Comparison of ENCODE assay signal across 10 mouse cellular contexts in genomic region chr7:19176516-19176947, GRCm38 (mm10). TPM values are rescaled to one million over a fixed set of nuclear protein-coding genes. Genes with fewer than 3 reads are reported as not detected.
DNase-seq lines count a peak whose midpoint lies in the region; ATAC-seq lines count a peak whose summit lies in the region.
"Had no signal": no experiment of that assay in that cellular context is flagged by ENCODE, and none has a peak within 500 bp of the region (broad histone marks: within the 10 kb centered on the region; RNA-seq: fewer than 3 reads in every experiment).

No protein-coding gene starts in this region.

- H3K36me3 ChIP-seq in lung, embryonic 15.5 days = no peaks in the 10 kb centered on the region
- H3K36me3 ChIP-seq in forebrain, embryonic 13.5 days (ENCODE audit: poor library complexity, severe bottlenecking) = no peaks in the 10 kb centered on the region
- no peaks in the 10 kb centered on the region for H3K36me3 ChIP-seq in intestine, embryonic 14.5 days (ENCODE audit: control insufficient read depth, insufficient read depth, low read length)
- no peaks in the 10 kb centered on the region for H3K36me3 ChIP-seq in neural tube, embryonic 12.5 days

- WGBS in lung, embryonic 15.5 days = 3% methylated on average over 21 of the region's 21 CpGs
- 2% methylated on average over 21 of the region's 21 CpGs for WGBS in forebrain, embryonic 13.5 days
- 12% methylated on average over 16 of the region's 21 CpGs for WGBS in intestine, embryonic 14.5 days
- 3% methylated on average over 21 of the region's 21 CpGs for WGBS in neural tube, embryonic 12.5 days

- peaks cover 68% of the 10 kb centered on the region for H3K27me3 ChIP-seq in lung, embryonic 15.5 days
- H3K27me3 ChIP-seq in forebrain, embryonic 13.5 days = peaks cover 55% of the 10 kb centered on the region
- H3K27me3 ChIP-seq in intestine, embryonic 14.5 days (replicated peaks; ENCODE audit: control insufficient read depth, insufficient read depth, low read length) = peaks cover 55% of the 10 kb centered on the region
- peaks cover 58% of the 10 kb centered on the region for H3K27me3 ChIP-seq in neural tube, embryonic 12.5 days (replicated peaks)

- peak overlapping the region; percentile 14; the same call in 1 of the 2 replicates for H3K4me2 ChIP-seq in lung, embryonic 15.5 days
- peak overlapping the region; percentile 72 for H3K4me2 ChIP-seq in forebrain, embryonic 13.5 days
- H3K4me2 ChIP-seq in intestine, embryonic 14.5 days (ENCODE audit: low read length) = peak overlapping the region; percentile 38
- peak overlapping the region; percentile 70 for H3K4me2 ChIP-seq in neural tube, embryonic 12.5 days (replicated peaks)

- intact Hi-C loops in left cerebral cortex, postnatal 14 days (cut with DNase I) = loop anchor here (5.0 kb wide), 2 partner anchors 36 to 121 kb away; partner anchors contain the start of gene Gpr4

- peaks cover 47% of the 10 kb centered on the region for H3K4me1 ChIP-seq in lung, embryonic 15.5 days
- H3K4me1 ChIP-seq in forebrain, embryonic 13.5 days = peaks cover 48% of the 10 kb centered on the region
- peaks cover 20% of the 10 kb centered on the region for H3K4me1 ChIP-seq in intestine, embryonic 14.5 days (replicated peaks; ENCODE audit: control insufficient read depth, insufficient read depth, low read length)
- peaks cover 43% of the 10 kb centered on the region for H3K4me1 ChIP-seq in neural tube, embryonic 12.5 days

- no peak for DNase-seq in lung, postnatal 10 days
- no peak for DNase-seq in intestine, embryonic 14.5 days (ENCODE audit: low spot score)
- no peak for DNase-seq in left cerebral cortex, postnatal 14 days (ENCODE audit: low spot score in 2 of 2)
- no peak for DNase-seq in spleen, postnatal 36 days (ENCODE audit: low spot score in 2 of 2)
- no peak for DNase-seq in adrenal gland, adult 18-20 months (ENCODE audit: low spot score in 2 of 2)
- DNase-seq: gastrocnemius, postnatal 36 days; thymus, postnatal 14 days had no signal

- no peaks in the 10 kb centered on the region for H3K9me3 ChIP-seq in lung, embryonic 15.5 days
- no peaks in the 10 kb centered on the region; the same call in 1 of the 2 replicates for H3K9me3 ChIP-seq in forebrain, embryonic 13.5 days (replicated peaks)
- H3K9me3 ChIP-seq in intestine, embryonic 14.5 days (ENCODE audit: control insufficient read depth, low read length) = 0 out of 2 replicates have a peak, but pooled peaks cover 4% of the 10 kb centered on the region
- no peaks in the 10 kb centered on the region for H3K9me3 ChIP-seq in neural tube, embryonic 12.5 days

- H3K27ac ChIP-seq in lung, embryonic 15.5 days = no peak overlapping the region
- peak overlapping the region; percentile 52 for H3K27ac ChIP-seq in forebrain, embryonic 13.5 days
- no peak overlapping the region for H3K27ac ChIP-seq in intestine, embryonic 14.5 days (ENCODE audit: low read depth)
- no peak overlapping the region; the same call in 1 of the 2 replicates for H3K27ac ChIP-seq in neural tube, embryonic 12.5 days

- no peak overlapping the region for H3K9ac ChIP-seq in lung, embryonic 15.5 days
- H3K9ac ChIP-seq in forebrain, embryonic 13.5 days = peak overlapping the region; percentile 68
- H3K9ac ChIP-seq in intestine, embryonic 14.5 days (ENCODE audit: low read length) = no peak overlapping the region
- H3K9ac ChIP-seq in neural tube, embryonic 12.5 days = peak overlapping the region; percentile 58

- no peak overlapping the region for H3K4me3 ChIP-seq in lung, embryonic 15.5 days
- peak overlapping the region; percentile 56 for H3K4me3 ChIP-seq in forebrain, embryonic 13.5 days
- peak overlapping the region; percentile 18 for H3K4me3 ChIP-seq in intestine, embryonic 14.5 days (ENCODE audit: low read depth, low read length)
- H3K4me3 ChIP-seq in neural tube, embryonic 12.5 days = peak overlapping the region; percentile 53

- ATAC-seq in lung, embryonic 15.5 days (ENCODE audit: borderline replicate concordance, extremely low read depth, low FRiP score, low TSS enrichment) = no peak
- ATAC-seq in forebrain, embryonic 13.5 days = peak; percentile 37
- no peak for ATAC-seq in intestine, embryonic 14.5 days (replicated peaks; ENCODE audit: low FRiP score, low TSS enrichment, low read depth)
- ATAC-seq in neural tube, embryonic 12.5 days (ENCODE audit: low FRiP score, low read depth) = peak; percentile 27; the same call in 1 of the 2 replicates

RNA-seq across cellular contexts. Expression of gene Eml2, which starts 0.3 kb away (rescaled TPM):
- 10.7 and 12.2 TPM in 2 replicates for polyA plus RNA-seq in lung, embryonic 15.5 days (2015; fragmentation: Nextera tagmentation; extraction: Ambion mirVana)
- polyA plus RNA-seq in forebrain, embryonic 13.5 days (2015; fragmentation: Nextera tagmentation; extraction: Ambion mirVana) = 6.4 and 7.0 TPM in 2 replicates
- polyA plus RNA-seq in intestine, embryonic 14.5 days (2014; fragmentation: Nextera tagmentation; extraction: Ambion mirVana) = 1.9 and 2.9 TPM in 2 replicates
- polyA plus RNA-seq in neural tube, embryonic 12.5 days (2016; fragmentation: Nextera tagmentation; extraction: Ambion mirVana) = 5.1 and 6.6 TPM in 2 replicates
- total RNA-seq in left cerebral cortex, postnatal 14 days (2021) = 100 to 1,000 TPM; 167 to 183 TPM
- total RNA-seq in adrenal gland, adult 18-20 months (2021) = 10 to 100 TPM; 33.9 to 43.9 TPM

RNA-seq across cellular contexts. Expression of gene Gipr, which starts 10.6 kb away (rescaled TPM):
- polyA plus RNA-seq in lung, embryonic 15.5 days (2015; fragmentation: Nextera tagmentation; extraction: Ambion mirVana) = 3.2 and 5.1 TPM in 2 replicates
- polyA plus RNA-seq in forebrain, embryonic 13.5 days (2015; fragmentation: Nextera tagmentation; extraction: Ambion mirVana) = 5.2 and 6.6 TPM in 2 replicates
- 2.2 and 2.7 TPM in 2 replicates for polyA plus RNA-seq in intestine, embryonic 14.5 days (2014; fragmentation: Nextera tagmentation; extraction: Ambion mirVana)
- 1.1 and 1.8 TPM in 2 replicates for polyA plus RNA-seq in neural tube, embryonic 12.5 days (2016; fragmentation: Nextera tagmentation; extraction: Ambion mirVana)
- total RNA-seq in left cerebral cortex, postnatal 14 days (2021) = 1 to 10 TPM; 1.6 to 2.8 TPM
- under 1 TPM; 0.60 to 0.70 TPM for total RNA-seq in adrenal gland, adult 18-20 months (2021)
- total RNA-seq: gastrocnemius, postnatal 36 days had no signal

RNA-seq across cellular contexts. Expression of gene Snrpd2, which starts 27.0 kb away (rescaled TPM):
- polyA plus RNA-seq in lung, embryonic 15.5 days (2015; fragmentation: Nextera tagmentation; extraction: Ambion mirVana) = 140 and 154 TPM in 2 replicates
- polyA plus RNA-seq in forebrain, embryonic 13.5 days (2015; fragmentation: Nextera tagmentation; extraction: Ambion mirVana) = 159 and 164 TPM in 2 replicates
- 166 and 167 TPM in 2 replicates for polyA plus RNA-seq in intestine, embryonic 14.5 days (2014; fragmentation: Nextera tagmentation; extraction: Ambion mirVana)
- 124 and 133 TPM in 2 replicates for polyA plus RNA-seq in neural tube, embryonic 12.5 days (2016; fragmentation: Nextera tagmentation; extraction: Ambion mirVana)
- total RNA-seq in left cerebral cortex, postnatal 14 days (2021) = 10 to 100 TPM; 84.3 to 88.7 TPM
- 10 to 100 TPM; 81.7 to 89.5 TPM for total RNA-seq in adrenal gland, adult 18-20 months (2021)

RNA-seq across cellular contexts. Expression of gene Qpctl, which starts 27.4 kb away (rescaled TPM):
- polyA plus RNA-seq in lung, embryonic 15.5 days (2015; fragmentation: Nextera tagmentation; extraction: Ambion mirVana) = 15.2 and 15.3 TPM in 2 replicates
- polyA plus RNA-seq in forebrain, embryonic 13.5 days (2015; fragmentation: Nextera tagmentation; extraction: Ambion mirVana) = 16.5 and 17.7 TPM in 2 replicates
- polyA plus RNA-seq in intestine, embryonic 14.5 days (2014; fragmentation: Nextera tagmentation; extraction: Ambion mirVana) = 10.1 and 11.0 TPM in 2 replicates
- polyA plus RNA-seq in neural tube, embryonic 12.5 days (2016; fragmentation: Nextera tagmentation; extraction: Ambion mirVana) = 19.5 and 20.9 TPM in 2 replicates
- total RNA-seq in left cerebral cortex, postnatal 14 days (2021) = 10 to 100 TPM; 19.6 to 21.9 TPM
- total RNA-seq in adrenal gland, adult 18-20 months (2021) = 10 to 100 TPM; 13.6 to 14.6 TPM

RNA-seq across cellular contexts. Expression of gene Gpr4, which starts 35.8 kb away (rescaled TPM):
- 2.2 TPM in 2 replicates for polyA plus RNA-seq in lung, embryonic 15.5 days (2015; fragmentation: Nextera tagmentation; extraction: Ambion mirVana)
- polyA plus RNA-seq in forebrain, embryonic 13.5 days (2015; fragmentation: Nextera tagmentation; extraction: Ambion mirVana) = 1.2 and 1.3 TPM in 2 replicates
- 1.2 and 1.5 TPM in 2 replicates for polyA plus RNA-seq in intestine, embryonic 14.5 days (2014; fragmentation: Nextera tagmentation; extraction: Ambion mirVana)
- polyA plus RNA-seq in neural tube, embryonic 12.5 days (2016; fragmentation: Nextera tagmentation; extraction: Ambion mirVana) = 1.9 and 2.3 TPM in 2 replicates
- 1 to 10 TPM; 5.2 to 5.5 TPM for total RNA-seq in left cerebral cortex, postnatal 14 days (2021)
- total RNA-seq in adrenal gland, adult 18-20 months (2021) = 10 to 100 TPM in 1 of 2 experiments, 1 to 10 TPM in 1; 7.7 to 17.3 TPM

Comparison
In these comparisons a context has a peak if more than half of its experiments do, and no peak if none do; other contexts are left out.
1. ATAC-seq: peak in forebrain, embryonic 13.5 days (single experiment) and neural tube, embryonic 12.5 days (single experiment); none in lung, embryonic 15.5 days (single experiment) and intestine, embryonic 14.5 days (single experiment).
2. H3K4me2 ChIP-seq: peak in every context shown above with its lines; median percentile 72 in forebrain, embryonic 13.5 days; 70 in neural tube, embryonic 12.5 days; 38 in intestine, embryonic 14.5 days; 14 in lung, embryonic 15.5 days.
3. H3K9ac ChIP-seq: peak in forebrain, embryonic 13.5 days (single experiment) and neural tube, embryonic 12.5 days (single experiment); none in lung, embryonic 15.5 days (single experiment) and intestine, embryonic 14.5 days (single experiment).